Mouse (Mus musculus) stomach, postnatal 0 days (tissue): ENCODE data around the gene Osbp2. TPM values are rescaled to one million over a fixed set of nuclear protein-coding genes. Genes with fewer than 3 reads are reported as not detected.

Experiments used
- ATAC-seq: fragments of 200-750 bp; cut with Nextera tagmentation; 2 replicates; pipeline ENCODE4 v1.8.0; 2017; ENCODE audit not compliant: low FRiP score, low TSS enrichment
- DNase-seq: peaks from one replicate; pipeline ENCODE4 v3.0.0-alpha.2; 2016; ENCODE audit warnings: low spot score
- H3K27ac ChIP-seq: fragments of 300-500 bp; sonication (generic); replicated peaks from 2 replicates; pipeline ENCODE4 v1.5.1; 2014; ENCODE audit warnings: mild to moderate bottlenecking, control low read depth
- H3K27me3 ChIP-seq: fragments of 300-500 bp; sonication (generic); 2 replicates; pipeline ENCODE4 v1.6.1; 2014; ENCODE audit warnings: low read length; ENCODE audit not compliant: control insufficient read depth, insufficient read depth
- H3K36me3 ChIP-seq: fragments of 300-500 bp; sonication (generic); 2 replicates; pipeline ENCODE4 v1.6.1; 2014; ENCODE audit warnings: low read length, mixed read lengths; ENCODE audit not compliant: control insufficient read depth, insufficient read depth
- H3K4me1 ChIP-seq: fragments of 300-500 bp; sonication (generic); replicated peaks from 2 replicates; pipeline ENCODE4 v1.6.1; 2014; ENCODE audit warnings: antibody characterized with exemption; ENCODE audit not compliant: control insufficient read depth, insufficient read depth
- H3K4me2 ChIP-seq: fragments of 300-500 bp; sonication (generic); replicated peaks from 2 replicates; pipeline ENCODE4 v1.6.1; 2014; ENCODE audit warnings: low read depth, mild to moderate bottlenecking, control low read depth, moderate library complexity
- H3K4me3 ChIP-seq: fragments of 300-500 bp; sonication (generic); 2 replicates; pipeline ENCODE4 v1.5.1; 2014; ENCODE audit warnings: low read depth, low read length, control low read depth
- H3K9ac ChIP-seq: fragments of 300-500 bp; sonication (generic); 2 replicates; pipeline ENCODE4 v1.6.1; 2014; ENCODE audit warnings: mild to moderate bottlenecking, low read length, control low read depth, mixed read lengths
- H3K9me3 ChIP-seq: fragments of 300-500 bp; sonication (generic); 2 replicates; pipeline ENCODE4 v1.6.1; 2016; ENCODE audit warnings: low read length; ENCODE audit not compliant: control insufficient read depth
- CTCF ChIP-seq: IDR thresholded peaks from 2 replicates; pipeline ENCODE4 v1.5.1; 2016; ENCODE audit warnings: antibody characterized with exemption, low read depth, mild to moderate bottlenecking, moderate library complexity
- EP300 ChIP-seq: optimal IDR thresholded peaks from 2 replicates; pipeline ENCODE3; 2016; ENCODE audit warnings: antibody characterized with exemption
- WGBS: fragments of 180-500 bp; shearing (Covaris S2); extraction: QIAGEN DNeasy Blood & Tissue Kit; methylation state at CpG from one replicate; pipeline ENCODE4 v1.1.7; 2014; 5-methylcytosine and 5-hydroxymethylcytosine counted together
- polyA plus RNA-seq: library from polyadenylated mRNA; unstranded; fragments of >200 nt; fragmentation: Nextera tagmentation; extraction: Ambion mirVana; gene quantifications from 2 replicates; pipeline ENCODE4 v1.2.1, GENCODE M21; 2015

Gene Osbp2
- polyA plus RNA-seq, 1 experiment from 2014 or later = 0.42 TPM

GRCm38 (mm10) chr11:3829736-3830135 is 34.0 kb downstream of the Osbp2 start:
- ATAC-seq (no peak), DNase-seq (no peak)
- H3K9ac ChIP-seq = no peak overlapping the region
- no peaks in the 10 kb centered on the region for H3K9me3 ChIP-seq
- WGBS = 85% methylated on average over 5 of the region's 5 CpGs
- H3K4me2 ChIP-seq = no peak overlapping the region
- no peaks in the 10 kb centered on the region for H3K36me3 ChIP-seq
- no peak overlapping the region for H3K27ac ChIP-seq
- TF ChIP-seq EP300 (no peak), CTCF (no peak)
- no peaks in the 10 kb centered on the region for H3K4me1 ChIP-seq
- H3K27me3 ChIP-seq = no peaks in the 10 kb centered on the region
- no peak overlapping the region for H3K4me3 ChIP-seq

- H3K36me3 ChIP-seq = no peaks in the 10 kb centered on the region
- no peak overlapping the region for H3K4me2 ChIP-seq
- H3K4me3 ChIP-seq = no peak overlapping the region
- H3K27ac ChIP-seq = no peak overlapping the region
- ATAC-seq (no peak), DNase-seq (no peak)
- no peaks in the 10 kb centered on the region for H3K4me1 ChIP-seq
- H3K9ac ChIP-seq = no peak overlapping the region
- no peaks in the 10 kb centered on the region for H3K9me3 ChIP-seq
- 53% methylated on average over 5 of the region's 5 CpGs for WGBS
- no peaks in the 10 kb centered on the region for H3K27me3 ChIP-seq
- no peak for TF ChIP-seq EP300
- no peak for TF ChIP-seq CTCF
These were observed 39.6 kb downstream of the Osbp2 start for GRCm38 (mm10) chr11:3824138-3824537.

- no peak for TF ChIP-seq EP300
- no peak for TF ChIP-seq CTCF
- Histone ChIP-seq H3K9ac (no peak overlapping the region), H3K27ac (no peak overlapping the region), H3K36me3 (no peaks in the 10 kb centered on the region), H3K27me3 (no peaks in the 10 kb centered on the region), H3K9me3 (no peaks in the 10 kb centered on the region), H3K4me3 (no peak overlapping the region), H3K4me2 (no peak overlapping the region), H3K4me1 (no peaks in the 10 kb centered on the region)
- 53% methylated on average over 2 of the region's 2 CpGs for whole genome bisulfite sequencing
- ATAC-seq = no peak
- no peak for DNase-seq
These were observed 40.3 kb downstream of the Osbp2 start for GRCm38 (mm10) chr11:3823378-3823777.

- 0 out of 2 replicates have a peak, but pooled peaks have one; percentile 42 for ATAC-seq
- WGBS = 14% methylated on average over 4 of the region's 4 CpGs
- no peak overlapping the region for H3K27ac ChIP-seq
- TF ChIP-seq CTCF (no peak), EP300 (no peak)
- H3K4me1 ChIP-seq = no peaks in the 10 kb centered on the region
- H3K4me2 ChIP-seq = no peak overlapping the region
- no peaks in the 10 kb centered on the region for H3K27me3 ChIP-seq
- DNase-seq = no peak
- H3K36me3 ChIP-seq = no peaks in the 10 kb centered on the region
- H3K9ac ChIP-seq = no peak overlapping the region
- H3K9me3 ChIP-seq = no peaks in the 10 kb centered on the region
- no peak overlapping the region for H3K4me3 ChIP-seq
These were observed 45.5 kb downstream of the Osbp2 start for GRCm38 (mm10) chr11:3817986-3818758.

- H3K27ac ChIP-seq = no peak overlapping the region
- no peak overlapping the region for H3K4me3 ChIP-seq
- no peaks in the 10 kb centered on the region for H3K4me1 ChIP-seq
- H3K4me2 ChIP-seq = no peak overlapping the region
- H3K27me3 ChIP-seq = no peaks in the 10 kb centered on the region
- no peak overlapping the region for H3K9ac ChIP-seq
- TF ChIP-seq EP300 (no peak), CTCF (no peak)
- DNase-seq = no peak
- no peak for ATAC-seq
- H3K36me3 ChIP-seq = no peaks in the 10 kb centered on the region
- no peaks in the 10 kb centered on the region for H3K9me3 ChIP-seq
These were observed 47.8 kb downstream of the Osbp2 start for GRCm38 (mm10) chr11:3815951-3816350.

- Histone ChIP-seq H3K27ac (no peak overlapping the region), H3K4me2 (no peak overlapping the region), H3K4me1 (no peaks in the 10 kb centered on the region), H3K9ac (no peak overlapping the region), H3K4me3 (no peak overlapping the region), H3K36me3 (no peaks in the 10 kb centered on the region), H3K27me3 (no peaks in the 10 kb centered on the region), H3K9me3 (no peaks in the 10 kb centered on the region)
- TF ChIP-seq EP300 (no peak), CTCF (no peak)
- ATAC-seq (no peak), DNase-seq (no peak)
These were observed 50.4 kb downstream of the Osbp2 start for GRCm38 (mm10) chr11:3813340-3813739.
